Mouse (Mus musculus): ENCODE results near the gene Chic2. TPM values are rescaled to one million over a fixed set of nuclear protein-coding genes. Genes with fewer than 3 reads are reported as not detected.

Gene Chic2
- polyA plus RNA-seq, 1 experiment: 4.2 TPM

- no peaks in the 10 kb centered on the region for H3K36me3 ChIP-seq (ENCODE audit: control insufficient read depth, insufficient read depth, low read length)
- H3K27me3 ChIP-seq (ENCODE audit: control insufficient read depth, insufficient read depth, low read length): no peaks in the 10 kb centered on the region
- WGBS: 69% methylated on average over 15 of the region's 15 CpGs
- no peak for DNase-seq (ENCODE audit: low read depth in 1 of 2, low spot score in 2 of 2)
- H3K4me3 ChIP-seq (ENCODE audit: extremely low read depth, insufficient read depth, insufficient read length): no peak overlapping the region
- H3K27ac ChIP-seq (ENCODE audit: insufficient read depth, low read length): no peak overlapping the region
- TF ChIP-seq POLR2A (IDR thresholded peaks at IDR 0.05; ENCODE audit: low read depth, low read length) (no peak), CTCF (IDR thresholded peaks at IDR 0.05; ENCODE audit: extremely low read depth, insufficient read depth, insufficient read length, insufficient replicate concordance) (no peak)
- no peaks in the 10 kb centered on the region; the same call in 1 of the 2 replicates for H3K4me1 ChIP-seq (ENCODE audit: control insufficient read depth, insufficient read depth, insufficient read length)
These were observed 2.2 kb upstream of the Chic2 start for GRCm38 (mm10) chr5:75046681-75047321.

GRCm38 (mm10) chr5:75045371-75045770 is 797 bp upstream of the Chic2 start:
- Histone ChIP-seq H3K27ac (ENCODE audit: insufficient read depth, low read length) (no peak overlapping the region), H3K36me3 (ENCODE audit: control insufficient read depth, insufficient read depth, low read length) (no peaks in the 10 kb centered on the region), H3K4me3 (ENCODE audit: extremely low read depth, insufficient read depth, insufficient read length) (no peak overlapping the region), H3K27me3 (ENCODE audit: control insufficient read depth, insufficient read depth, low read length) (no peaks in the 10 kb centered on the region), H3K4me1 (ENCODE audit: control insufficient read depth, insufficient read depth, insufficient read length) (no peaks in the 10 kb centered on the region; the same call in 1 of the 2 replicates)
- DNase-seq (ENCODE audit: low read depth in 1 of 2, low spot score in 2 of 2): no peak
- TF ChIP-seq POLR2A (IDR thresholded peaks at IDR 0.05; ENCODE audit: low read depth, low read length) (no peak), CTCF (IDR thresholded peaks at IDR 0.05; ENCODE audit: extremely low read depth, insufficient read depth, insufficient read length, insufficient replicate concordance) (no peak)
- WGBS: 93% methylated on average over 7 of the region's 7 CpGs

GRCm38 (mm10) chr5:75043621-75044301 is 813 bp downstream of the Chic2 start:
- Histone ChIP-seq H3K27me3 (ENCODE audit: control insufficient read depth, insufficient read depth, low read length) (no peaks in the 10 kb centered on the region), H3K4me3 (ENCODE audit: extremely low read depth, insufficient read depth, insufficient read length) (peak overlapping the region; percentile 93), H3K4me1 (ENCODE audit: control insufficient read depth, insufficient read depth, insufficient read length) (no peaks in the 10 kb centered on the region; the same call in 1 of the 2 replicates), H3K36me3 (ENCODE audit: control insufficient read depth, insufficient read depth, low read length) (no peaks in the 10 kb centered on the region), H3K27ac (ENCODE audit: insufficient read depth, low read length) (peak overlapping the region; percentile 83)
- WGBS: 1% methylated on average over 35 of the region's 36 CpGs
- peak in 1 of 2 experiments; percentile 24 for DNase-seq (ENCODE audit: low read depth in 1 of 2, low spot score in 2 of 2)
- no peak for TF ChIP-seq CTCF (IDR thresholded peaks at IDR 0.05; ENCODE audit: extremely low read depth, insufficient read depth, insufficient read length, insufficient replicate concordance)
- no peak for TF ChIP-seq POLR2A (IDR thresholded peaks at IDR 0.05; ENCODE audit: low read depth, low read length)

GRCm38 (mm10) chr5:75043011-75043445 is 1.5 kb downstream of the Chic2 start:
- 27% methylated on average over 9 of the region's 9 CpGs for WGBS
- DNase-seq (ENCODE audit: low read depth in 1 of 2, low spot score in 2 of 2): no peak

GRCm38 (mm10) chr5:75039307-75039706 is 5.3 kb downstream of the Chic2 start:
- no peak overlapping the region for H3K4me3 ChIP-seq (ENCODE audit: extremely low read depth, insufficient read depth, insufficient read length)
- no peaks in the 10 kb centered on the region; the same call in 1 of the 2 replicates for H3K4me1 ChIP-seq (ENCODE audit: control insufficient read depth, insufficient read depth, insufficient read length)
- H3K27me3 ChIP-seq (ENCODE audit: control insufficient read depth, insufficient read depth, low read length): no peaks in the 10 kb centered on the region
- H3K36me3 ChIP-seq (ENCODE audit: control insufficient read depth, insufficient read depth, low read length): no peaks in the 10 kb centered on the region
- DNase-seq (ENCODE audit: low read depth in 1 of 2, low spot score in 2 of 2): no peak
- WGBS: 89% methylated on average over 1 of the region's 1 CpGs
- no peak overlapping the region for H3K27ac ChIP-seq (ENCODE audit: insufficient read depth, low read length)
- TF ChIP-seq POLR2A (IDR thresholded peaks at IDR 0.05; ENCODE audit: low read depth, low read length): no peak

More at GRCm38 (mm10) chr5:75043011-75043445, 1.5 kb downstream of the Chic2 start:
- H3K36me3 ChIP-seq (ENCODE audit: control insufficient read depth, insufficient read depth, low read length): no peaks in the 10 kb centered on the region
- no peaks in the 10 kb centered on the region for H3K27me3 ChIP-seq (ENCODE audit: control insufficient read depth, insufficient read depth, low read length)
- TF ChIP-seq CTCF (IDR thresholded peaks at IDR 0.05; ENCODE audit: extremely low read depth, insufficient read depth, insufficient read length, insufficient replicate concordance): no peak
- TF ChIP-seq POLR2A (IDR thresholded peaks at IDR 0.05; ENCODE audit: low read depth, low read length): no peak
- no peak overlapping the region for H3K27ac ChIP-seq (ENCODE audit: insufficient read depth, low read length)
- peak overlapping the region; percentile 93 for H3K4me3 ChIP-seq (ENCODE audit: extremely low read depth, insufficient read depth, insufficient read length)
- H3K4me1 ChIP-seq (ENCODE audit: control insufficient read depth, insufficient read depth, insufficient read length): no peaks in the 10 kb centered on the region; the same call in 1 of the 2 replicates

- Histone ChIP-seq H3K27me3 (ENCODE audit: control insufficient read depth, insufficient read depth, low read length) (no peaks in the 10 kb centered on the region), H3K27ac (ENCODE audit: insufficient read depth, low read length) (no peak overlapping the region), H3K4me3 (ENCODE audit: extremely low read depth, insufficient read depth, insufficient read length) (no peak overlapping the region), H3K4me1 (ENCODE audit: control insufficient read depth, insufficient read depth, insufficient read length) (peaks cover 3% of the 10 kb centered on the region; the same call in 1 of the 2 replicates), H3K36me3 (ENCODE audit: control insufficient read depth, insufficient read depth, low read length) (peaks cover 2% of the 10 kb centered on the region; the same call in 1 of the 2 replicates)
- TF ChIP-seq POLR2A (IDR thresholded peaks at IDR 0.05; ENCODE audit: low read depth, low read length) (no peak), CTCF (IDR thresholded peaks at IDR 0.05; ENCODE audit: extremely low read depth, insufficient read depth, insufficient read length, insufficient replicate concordance) (no peak)
- no peak for DNase-seq (ENCODE audit: low read depth in 1 of 2, low spot score in 2 of 2)
- 81% methylated on average over 3 of the region's 3 CpGs for WGBS
These were observed 9.1 kb downstream of the Chic2 start for GRCm38 (mm10) chr5:75035475-75035874.

GRCm38 (mm10) chr5:75014768-75015167 is 29.8 kb downstream of the Chic2 start:
- 86% methylated on average over 1 of the region's 1 CpGs for WGBS
- no peak for DNase-seq (ENCODE audit: low read depth in 1 of 2, low spot score in 2 of 2)
- Histone ChIP-seq H3K4me1 (ENCODE audit: control insufficient read depth, insufficient read depth, insufficient read length) (peaks cover 3% of the 10 kb centered on the region; the same call in 1 of the 2 replicates), H3K27me3 (ENCODE audit: control insufficient read depth, insufficient read depth, low read length) (no peaks in the 10 kb centered on the region), H3K4me3 (ENCODE audit: extremely low read depth, insufficient read depth, insufficient read length) (no peak overlapping the region), H3K36me3 (ENCODE audit: control insufficient read depth, insufficient read depth, low read length) (peaks cover 3% of the 10 kb centered on the region), H3K27ac (ENCODE audit: insufficient read depth, low read length) (no peak overlapping the region)
- no peak for TF ChIP-seq POLR2A (IDR thresholded peaks at IDR 0.05; ENCODE audit: low read depth, low read length)
- TF ChIP-seq CTCF (IDR thresholded peaks at IDR 0.05; ENCODE audit: extremely low read depth, insufficient read depth, insufficient read length, insufficient replicate concordance): no peak

Measured in spleen, adult 2 months (tissue).